Mouse (Mus musculus): ENCODE results near the gene Fam241a.

Gene Fam241a

DNA sequence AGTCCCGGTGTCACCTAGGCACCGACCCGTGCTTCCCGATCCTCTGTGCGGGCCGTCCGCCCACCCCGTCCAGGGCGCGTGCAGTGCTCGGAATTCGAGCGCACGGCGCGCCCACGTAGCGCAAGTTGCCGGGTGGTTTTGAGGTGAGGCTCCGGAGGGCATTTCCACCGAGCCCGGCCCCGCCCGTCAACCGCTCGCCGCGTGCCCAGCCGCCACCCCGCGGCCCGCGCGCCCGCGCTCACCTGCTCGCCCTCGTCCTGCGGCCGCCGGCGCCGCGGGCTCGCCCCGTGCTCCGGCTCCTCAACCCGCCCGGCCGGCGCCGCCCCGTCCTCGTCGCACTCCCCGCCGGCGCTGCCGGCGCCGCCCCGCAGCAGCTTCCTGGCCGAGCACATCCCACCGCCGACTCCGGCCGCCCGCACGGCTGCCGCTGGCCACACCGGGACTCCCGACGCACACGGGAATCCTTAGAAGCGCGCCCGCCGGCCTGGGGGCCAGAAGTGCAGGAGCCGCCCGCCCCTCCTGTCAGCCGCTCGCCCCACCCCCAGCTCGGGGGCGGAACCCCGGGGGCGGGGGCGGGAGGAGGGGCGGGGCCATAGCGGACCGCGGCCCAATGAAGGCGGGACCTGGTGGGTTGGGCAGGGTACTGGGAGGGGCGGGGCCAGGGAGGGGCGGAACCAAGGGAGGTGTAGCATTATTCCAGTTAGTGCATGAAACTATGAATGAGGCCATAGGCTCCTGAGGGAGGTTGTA lies at the start of gene Fam241a:
TSS of gene Fam241a (minus strand) at position 533 of the 750 bp plus-strand sequence.
- peak; percentile 85 to 88 for DNase-seq

DNA sequence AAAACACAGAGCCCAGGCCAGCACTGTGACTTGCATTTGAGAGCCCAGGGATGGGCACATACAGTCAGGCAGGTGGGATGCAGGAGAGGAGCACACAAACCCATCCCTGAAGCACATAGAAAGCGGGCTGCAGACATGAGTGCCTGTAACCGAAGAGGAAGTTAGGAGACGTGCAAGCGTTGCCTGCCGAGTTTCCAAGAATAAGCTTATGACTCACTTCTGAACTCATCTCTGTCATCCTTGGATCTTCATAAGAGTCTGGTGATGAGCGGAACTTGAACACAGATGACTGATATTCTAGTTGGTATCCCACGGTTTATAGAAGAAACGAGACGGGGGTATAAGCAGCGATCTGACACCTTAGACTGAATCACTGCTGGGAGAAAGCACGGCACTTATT lies 36.3 kb upstream of the Fam241a start:
- no peak for DNase-seq

DNA sequence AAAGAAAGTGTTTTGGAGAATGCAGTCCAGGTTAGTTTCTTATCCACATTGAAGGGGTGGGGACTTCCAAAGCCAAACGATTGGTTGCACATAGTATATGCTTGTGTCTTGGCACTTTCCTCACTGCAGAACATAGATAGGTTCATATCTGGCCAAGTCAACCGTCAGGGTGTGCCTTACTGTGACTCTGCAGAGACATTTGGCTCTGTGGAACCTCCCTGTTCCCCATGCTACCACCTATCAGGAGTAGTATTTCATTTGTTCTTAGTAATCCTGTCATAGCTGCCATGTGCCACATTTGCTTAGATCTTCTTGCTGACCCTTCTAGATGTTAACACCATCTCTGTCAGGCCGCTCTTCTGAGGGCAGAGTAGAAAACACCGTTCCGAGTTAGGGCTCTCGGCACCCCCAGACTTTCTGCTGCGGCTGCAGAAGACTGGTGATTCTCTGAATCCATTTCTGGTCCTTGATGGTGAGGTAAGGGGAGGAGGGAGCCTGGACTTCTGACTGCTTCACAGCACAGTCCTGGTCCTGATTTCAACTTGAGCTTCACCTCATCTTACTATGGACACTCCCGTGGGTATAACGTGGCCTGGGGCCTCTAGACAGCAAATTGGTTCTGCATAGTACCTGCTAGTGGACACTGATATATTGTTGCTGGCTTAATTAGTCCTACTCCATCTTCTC lies 34.3 kb upstream of the Fam241a start:
- DNase-seq: no peak

DNA sequence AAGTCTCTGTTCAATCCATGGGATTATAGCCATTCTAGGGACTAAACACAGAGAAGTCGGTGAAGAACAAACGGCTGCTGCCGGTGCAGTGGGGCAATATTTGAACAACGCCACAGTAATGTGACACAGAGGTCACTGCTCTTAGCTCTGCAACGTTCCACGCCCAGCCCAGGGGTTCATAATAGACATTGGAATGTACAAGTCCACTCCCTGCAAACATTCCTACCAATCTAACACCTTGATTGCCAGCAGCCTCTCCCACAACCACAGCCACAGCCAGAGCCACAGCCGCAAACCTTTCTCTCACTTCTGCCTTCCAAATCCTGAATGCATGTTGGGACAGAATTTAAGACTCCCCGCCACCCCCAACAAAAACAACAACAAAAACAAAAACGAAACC lies 33.8 kb upstream of the Fam241a start:
- DNase-seq: peak; percentile 88 to 94

DNA sequence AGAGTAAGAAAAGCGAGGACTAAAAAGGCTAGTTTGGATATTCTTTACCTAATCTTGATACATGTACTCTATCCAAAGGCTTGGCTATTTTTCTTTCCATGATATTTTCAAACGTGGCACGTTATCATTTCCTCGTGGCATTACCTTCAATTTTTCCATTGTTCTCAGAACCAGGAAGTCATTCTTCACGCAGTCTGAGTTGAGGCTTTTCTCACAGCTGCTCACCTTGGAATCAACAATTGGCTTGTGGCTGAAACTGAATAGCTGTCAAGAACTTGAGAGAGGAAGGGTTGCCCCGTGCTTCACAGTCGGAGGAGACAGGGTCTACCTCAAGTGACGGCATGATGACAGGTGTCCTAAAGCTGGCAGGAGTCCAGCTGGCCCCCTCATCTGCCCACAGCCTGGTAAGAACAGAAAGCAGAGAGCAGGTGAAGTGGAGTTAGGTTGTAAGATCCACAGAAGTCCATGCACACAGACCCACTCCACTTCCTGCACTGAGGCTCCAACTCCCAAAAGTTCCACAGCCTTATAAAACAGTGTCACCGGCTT lies 30.6 kb upstream of the Fam241a start:
- DNase-seq: peak; percentile 10 to 29

DNA sequence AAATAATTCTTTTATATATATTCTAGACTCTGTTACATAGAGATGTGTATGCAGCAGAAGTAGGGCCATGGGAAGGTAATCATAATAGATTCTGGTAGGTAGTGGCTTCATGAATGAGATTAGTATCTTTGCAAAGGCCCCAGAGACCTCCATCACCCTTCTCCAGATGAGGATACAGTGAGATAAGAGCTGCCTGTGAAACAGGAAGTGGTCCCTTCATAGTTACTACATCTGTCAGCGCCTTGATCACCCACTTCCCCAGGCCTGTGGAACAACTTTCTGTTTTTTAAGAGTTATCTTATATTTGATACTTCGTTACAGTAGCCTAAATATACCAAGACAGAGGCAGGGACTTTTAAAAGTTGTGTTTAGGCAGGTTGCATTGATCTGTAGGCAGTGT lies 28.3 kb upstream of the Fam241a start:
- no peak for DNase-seq

DNA sequence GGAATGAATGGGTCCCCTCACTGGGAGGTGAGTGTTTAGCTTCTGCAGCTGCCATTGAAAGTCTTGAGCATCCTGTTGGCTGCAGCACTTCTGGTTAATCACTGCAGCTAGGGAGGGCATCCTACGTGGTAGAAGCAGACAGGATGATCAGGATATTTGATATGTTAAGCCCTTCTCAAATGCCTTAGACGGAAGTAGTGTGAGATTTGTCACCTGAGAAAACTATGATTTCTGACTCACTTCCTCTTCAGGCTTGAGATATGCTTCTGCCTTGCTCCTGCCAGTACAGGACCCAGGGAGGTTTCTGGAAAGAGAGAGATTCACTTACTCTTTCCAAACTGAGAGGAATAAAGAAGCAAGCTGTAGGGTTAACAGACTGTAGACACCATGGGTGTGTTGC lies 27.1 kb upstream of the Fam241a start:
- DNase-seq: no peak

DNA sequence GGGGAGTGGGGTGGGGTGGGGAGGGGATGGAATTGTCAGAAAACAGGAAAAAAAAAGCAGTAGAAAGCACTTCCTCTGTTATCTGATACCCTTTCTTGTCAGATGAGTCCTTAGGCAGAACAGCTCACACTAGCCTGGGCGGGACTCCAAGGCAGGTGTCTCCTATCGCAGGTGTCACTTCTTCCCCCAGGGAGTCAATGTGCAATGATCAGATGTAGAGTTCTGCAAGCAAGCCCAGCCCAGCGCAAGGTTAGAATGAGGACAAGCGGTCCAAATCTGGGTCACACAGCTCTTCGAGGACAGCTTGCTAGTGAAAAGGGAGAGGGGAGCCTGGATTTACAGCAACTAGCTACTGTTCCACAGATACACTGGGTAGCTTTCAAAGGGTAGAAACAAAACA lies 26.0 kb upstream of the Fam241a start:
- DNase-seq: no peak

DNA sequence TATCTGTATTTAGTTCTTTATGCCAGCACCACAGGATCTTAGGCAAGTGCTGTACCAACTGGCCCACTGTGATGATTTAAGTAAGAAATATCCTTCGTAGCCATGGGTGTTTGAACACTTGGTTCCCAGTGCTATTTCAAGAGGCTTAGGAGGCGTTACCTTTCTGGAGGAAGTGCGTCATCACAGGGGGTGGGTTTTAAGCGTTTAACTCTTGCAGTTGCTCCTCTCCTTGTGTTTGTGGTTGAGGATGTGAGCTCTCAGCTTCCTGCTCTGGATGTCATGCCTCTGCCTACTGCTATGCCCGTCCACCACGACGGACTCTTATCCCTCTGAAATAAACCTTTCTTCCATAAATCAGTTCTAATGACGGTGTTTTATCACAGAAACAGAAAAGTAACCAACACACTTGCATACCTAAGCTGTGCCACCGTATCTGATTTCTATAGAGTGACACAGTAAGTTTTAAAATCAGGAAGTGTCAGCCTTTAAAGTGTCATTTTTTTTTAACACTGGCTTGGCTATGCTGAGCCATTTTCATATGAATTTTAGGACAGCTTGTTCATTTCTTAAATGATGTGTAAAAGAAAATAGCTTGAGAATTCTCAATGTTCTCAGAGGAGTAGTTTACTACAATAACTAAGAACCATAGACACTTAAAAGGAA lies 22.0 kb upstream of the Fam241a start:
- no peak for DNase-seq

DNA sequence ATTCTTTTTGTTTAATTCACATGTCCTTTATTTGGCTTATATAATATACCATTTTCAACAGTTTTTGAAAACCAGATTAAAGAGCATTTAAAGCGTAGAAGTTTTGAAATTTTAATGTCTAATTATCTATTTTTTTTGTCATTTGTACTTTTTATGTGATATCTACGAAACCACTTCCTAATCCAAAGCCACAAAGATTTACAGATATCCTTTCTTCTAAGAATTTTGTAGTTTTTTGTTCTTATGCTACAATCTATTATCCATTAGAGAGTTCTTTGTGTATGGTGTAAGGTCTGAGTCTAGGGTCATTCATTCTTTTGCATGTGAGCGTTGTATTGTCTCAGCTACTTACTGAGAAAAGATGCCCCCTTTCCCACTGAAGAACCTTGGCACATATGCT lies 21.4 kb upstream of the Fam241a start:
- no peak for DNase-seq

DNA sequence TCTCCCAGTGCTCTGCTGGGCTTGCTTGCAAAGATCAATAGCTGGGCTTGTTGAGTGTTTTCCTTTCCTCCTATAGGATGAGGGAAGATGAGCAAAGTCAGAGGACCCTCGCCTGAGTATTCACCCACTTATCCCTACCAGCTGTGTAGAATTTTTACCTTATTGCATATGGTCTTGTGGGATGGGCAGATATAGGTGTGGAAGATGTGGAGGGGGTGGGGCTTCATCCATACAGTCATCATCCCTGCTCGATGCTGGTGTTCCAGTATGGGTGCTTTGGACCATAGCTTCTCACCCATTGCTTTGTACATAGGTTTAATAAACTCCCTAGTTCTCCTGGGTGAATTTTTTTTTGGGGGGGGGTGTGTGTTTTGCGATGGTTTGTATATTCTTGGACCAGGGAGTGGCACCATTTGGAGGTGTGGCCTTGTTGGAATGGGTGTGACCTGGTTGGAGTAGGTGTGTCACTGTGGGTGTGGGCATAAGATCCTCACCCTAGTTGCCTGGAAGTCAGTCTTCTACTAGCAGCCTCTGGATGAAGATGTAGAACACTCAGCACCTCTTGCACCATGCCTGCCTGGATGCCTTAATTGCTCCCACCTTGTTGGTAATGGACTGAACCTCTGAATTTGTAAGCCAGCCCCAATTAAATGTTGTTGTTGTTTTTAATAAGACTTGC lies 19.7 kb upstream of the Fam241a start:
- no peak for DNase-seq

DNA sequence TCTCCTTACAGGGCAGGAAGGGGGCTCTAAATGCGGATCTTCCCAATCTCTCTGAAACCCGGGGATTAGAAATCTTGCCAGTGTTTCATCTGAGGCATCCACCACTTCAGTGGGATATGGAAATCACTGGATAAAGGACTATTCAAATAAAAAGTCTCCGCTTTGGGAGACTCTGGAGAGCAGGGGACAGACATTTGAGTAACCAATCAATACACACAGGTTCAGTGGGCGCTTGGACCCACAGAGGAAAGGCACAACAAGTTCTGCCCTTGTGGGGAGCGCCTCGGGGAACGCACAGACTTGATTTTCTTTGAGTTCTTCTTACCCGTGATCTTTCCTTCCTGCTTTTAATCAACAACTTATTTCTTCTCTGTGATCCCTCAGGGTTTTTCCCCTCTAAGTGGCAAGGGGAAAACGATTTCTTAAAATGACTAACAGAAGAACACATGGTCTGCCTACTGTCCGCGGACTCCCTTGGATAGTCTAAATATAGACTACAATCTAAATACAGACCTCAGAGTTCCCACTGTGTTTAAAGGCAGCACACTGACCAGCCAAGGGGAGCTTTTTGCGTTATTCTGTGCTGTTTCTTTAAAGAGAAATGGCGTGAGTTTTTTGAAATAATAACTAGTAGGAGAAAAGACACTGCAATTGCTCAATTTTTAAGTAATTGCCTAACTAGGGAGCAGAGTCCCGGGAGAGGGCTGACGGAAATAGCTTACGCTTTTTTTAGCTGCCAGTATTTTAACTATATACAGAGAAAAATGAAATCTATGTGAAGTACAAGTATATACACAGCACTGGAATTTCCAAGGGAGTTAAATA lies 18.0 kb upstream of the Fam241a start:
- no peak for DNase-seq

DNA sequence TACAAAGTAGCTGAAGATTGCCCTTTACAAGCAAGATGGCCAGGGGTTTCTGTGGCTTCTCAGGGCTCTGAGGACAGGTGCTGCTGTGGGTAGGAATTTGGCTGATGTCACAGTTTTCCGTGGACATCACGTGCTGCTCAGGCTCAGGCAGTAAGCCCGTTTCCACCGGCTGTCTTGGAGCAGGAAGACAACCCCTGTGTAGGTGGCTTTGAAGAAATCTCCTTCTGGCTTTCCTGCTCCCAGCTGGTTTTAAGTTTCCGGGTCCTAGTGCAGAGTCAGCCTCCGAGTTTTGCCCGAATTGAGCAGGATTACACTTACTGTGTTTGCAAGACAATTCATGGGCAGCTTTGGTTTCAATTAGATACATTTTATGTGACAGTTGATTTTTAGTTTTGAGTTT lies 13.8 kb upstream of the Fam241a start:
- no peak for DNase-seq

DNA sequence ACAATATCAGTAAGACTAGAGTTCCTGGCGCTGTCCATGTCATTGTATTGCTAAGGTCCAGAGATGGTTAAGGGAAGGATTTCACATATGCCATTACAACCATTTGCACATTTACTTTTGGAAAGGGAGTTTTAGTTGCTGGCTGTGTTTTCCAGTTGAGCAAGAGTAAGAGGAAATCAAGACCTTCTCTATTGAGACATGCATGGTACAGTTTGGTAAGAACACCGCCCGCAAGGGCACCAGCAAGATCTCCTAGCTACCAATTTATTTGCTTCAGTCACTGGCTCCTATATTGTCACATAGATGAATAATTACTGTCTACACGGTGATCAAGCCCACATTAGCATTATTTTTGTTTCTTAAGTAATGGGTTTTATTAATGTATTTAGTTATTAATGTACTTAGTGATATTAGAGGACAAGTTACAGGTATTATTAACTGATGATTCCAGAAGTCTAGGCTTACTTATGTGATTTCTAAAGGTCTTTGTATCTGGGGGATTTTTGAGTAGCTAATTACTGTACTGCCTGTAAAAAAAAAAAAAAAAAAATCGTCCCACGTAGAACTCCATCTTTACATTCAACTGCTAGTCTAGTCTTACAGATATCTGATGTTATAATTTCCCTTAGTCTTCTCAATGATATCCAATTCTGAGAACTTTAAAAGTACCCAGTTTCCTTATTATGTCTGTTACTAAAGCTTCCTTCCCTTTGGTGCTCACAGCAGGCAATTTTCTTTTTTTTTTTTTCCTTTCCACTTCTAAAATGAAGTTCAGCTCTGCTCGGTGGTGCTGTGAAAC lies 944 bp downstream of the Fam241a start:
- DNase-seq: peak in 1 of 2 experiments; percentile 17

DNA sequence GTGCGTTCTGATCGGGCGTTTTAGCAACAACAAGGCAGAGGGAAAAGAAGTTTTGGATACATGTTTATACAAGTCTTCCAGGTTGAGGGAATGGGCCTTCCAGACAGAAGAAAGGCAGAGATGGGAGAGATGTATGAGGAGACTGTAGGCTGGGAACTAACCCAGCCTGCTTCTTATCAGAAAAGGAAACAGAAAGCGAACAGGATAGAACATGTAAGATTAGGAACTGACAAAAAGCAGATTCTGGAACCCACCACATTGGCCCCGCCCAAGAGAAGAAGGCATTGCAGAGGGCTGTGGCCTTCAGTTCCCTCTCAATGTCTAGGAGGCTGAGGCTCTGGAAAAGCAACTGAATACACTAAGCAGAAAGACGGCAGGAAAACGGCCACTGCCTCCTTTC lies 2.2 kb downstream of the Fam241a start:
- peak; percentile 28 to 33 for DNase-seq

DNA sequence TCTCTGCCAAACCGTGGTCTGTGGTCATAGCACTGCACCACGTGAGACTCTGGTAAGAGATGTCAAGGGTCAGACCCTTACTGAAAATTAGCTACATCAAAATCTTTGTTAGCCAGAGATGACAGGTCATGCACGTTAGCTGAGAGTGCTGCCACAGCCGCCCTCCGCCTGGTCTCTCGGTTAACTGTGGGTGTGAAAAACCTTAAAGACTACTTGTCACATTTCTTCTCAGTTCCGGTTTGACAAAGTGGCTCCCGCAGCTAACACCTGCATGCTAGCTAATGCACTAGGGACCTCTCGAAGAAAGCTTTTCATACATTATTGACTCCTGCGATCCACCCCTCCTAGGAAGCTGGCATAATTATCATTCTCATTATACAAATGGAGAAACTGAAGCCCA lies 4.2 kb downstream of the Fam241a start:
- no peak for DNase-seq

DNA sequence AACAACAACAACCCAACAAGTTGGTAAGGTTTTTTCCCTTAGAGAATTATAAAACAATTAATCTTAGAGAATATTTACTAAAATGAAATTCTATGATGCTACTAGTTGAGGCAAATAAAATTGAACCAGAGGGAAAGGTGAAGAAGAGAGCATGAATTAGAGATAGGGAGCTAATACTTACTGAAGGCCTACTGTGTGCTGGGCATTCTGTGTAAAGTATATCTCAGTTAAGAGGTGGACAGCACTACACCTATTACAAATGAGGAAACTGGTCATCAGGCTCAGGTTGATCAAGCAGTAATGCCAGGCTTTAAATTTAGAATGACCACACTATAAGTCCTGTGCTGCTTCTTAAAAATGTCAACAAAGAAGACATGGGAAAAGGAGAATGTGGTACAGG lies 6.1 kb downstream of the Fam241a start:
- no peak for DNase-seq

DNA sequence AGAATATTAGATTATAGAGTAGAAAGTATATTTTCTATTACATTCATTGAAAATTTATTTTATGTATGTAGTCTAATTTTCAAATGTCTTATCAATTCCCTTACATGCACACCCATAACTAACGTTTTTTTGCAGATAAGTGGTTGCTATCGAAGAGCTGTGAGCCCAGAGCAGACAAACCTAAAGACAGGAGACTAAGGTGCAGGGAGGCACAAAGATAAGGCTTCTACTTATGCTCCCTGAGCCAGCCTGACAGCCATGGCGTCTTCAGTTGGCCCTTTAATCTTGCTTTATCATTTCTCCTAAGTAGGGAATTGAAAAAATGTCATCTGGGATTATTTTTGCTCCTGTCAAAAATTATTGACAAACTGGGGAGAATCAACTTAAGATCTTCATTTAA lies 6.6 kb downstream of the Fam241a start:
- no peak for DNase-seq

DNA sequence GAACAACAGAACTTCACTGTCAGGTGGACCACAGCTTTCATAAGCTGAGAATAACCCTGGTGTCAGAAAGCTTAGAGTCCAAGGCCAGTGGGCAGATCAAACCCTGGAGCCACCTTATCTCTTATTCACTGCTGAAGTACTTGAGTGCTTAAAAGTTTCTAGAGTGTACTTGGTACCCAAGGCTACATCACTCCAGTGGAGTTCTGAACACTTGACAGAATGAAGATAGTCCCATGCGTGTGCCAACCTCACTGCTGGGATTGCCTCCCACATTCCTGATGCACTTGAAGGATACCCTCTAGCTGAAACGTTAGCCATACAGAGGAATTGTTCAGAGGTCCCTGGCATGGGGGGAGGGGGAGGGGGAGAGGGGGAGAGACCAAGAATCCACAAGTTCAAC lies 14.4 kb downstream of the Fam241a start:
- peak in 1 of 2 experiments; percentile 26 for DNase-seq

DNA sequence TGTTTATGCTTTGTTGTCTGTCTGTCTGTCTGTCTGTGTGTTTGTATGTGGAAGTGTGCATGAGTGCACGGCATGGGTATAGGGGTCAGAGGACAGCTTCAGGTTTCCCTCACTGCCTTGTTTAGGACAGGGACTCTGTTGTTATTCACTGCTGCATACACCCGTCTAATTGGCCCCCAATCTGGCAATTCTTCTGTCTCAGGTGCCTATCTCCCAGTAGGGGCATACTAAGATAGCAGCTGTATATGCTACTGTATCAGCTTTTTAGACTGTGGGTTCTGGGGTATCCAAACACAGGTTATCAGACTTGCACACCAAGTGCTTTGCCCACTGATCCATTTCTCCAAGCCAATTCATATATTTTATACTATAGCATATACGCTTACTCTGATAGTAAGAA lies 16.2 kb downstream of the Fam241a start:
- no peak for DNase-seq

DNA sequence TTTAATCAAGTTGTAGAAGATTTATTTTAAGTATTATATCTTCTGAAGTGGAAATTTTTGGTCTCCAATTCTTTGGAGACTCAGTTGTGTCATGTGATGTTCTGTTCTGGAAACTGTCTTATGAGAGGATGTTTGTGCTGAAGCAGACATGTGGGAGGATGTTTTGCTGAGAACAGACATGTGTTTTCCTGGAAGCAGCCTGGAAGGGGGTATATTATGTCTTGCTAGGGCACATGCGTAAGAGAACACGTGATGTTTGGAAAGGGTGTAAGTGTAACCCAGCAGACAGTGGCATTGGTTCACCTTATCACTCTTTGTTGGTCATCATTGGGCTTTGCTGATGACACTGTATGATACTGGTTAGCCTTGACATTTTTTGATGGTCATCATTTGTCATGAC lies 20.6 kb downstream of the Fam241a start:
- no peak for DNase-seq
